In genomic region chr2:167852582-167852981, GRCm38 (mm10) we compare ENCODE assay signal across 14 mouse cellular contexts.
DNase-seq lines count a peak whose midpoint lies in the region; ATAC-seq and TF ChIP-seq lines count a peak whose summit lies in the region.
"Had no signal": no experiment of that assay in that cellular context is flagged by ENCODE, and none has a peak within 500 bp of the region (broad histone marks: within the 10 kb centered on the region; RNA-seq: fewer than 3 reads in every experiment).

No protein-coding gene starts in this region.

- no peak overlapping the region for H3K4me3 ChIP-seq in lung, embryonic 15.5 days
- H3K4me3 ChIP-seq in kidney, adult 2 months (ENCODE audit: insufficient read depth, low read depth, low read length) = no peak overlapping the region
- H3K4me3 ChIP-seq in stomach, embryonic 15.5 days (replicated peaks) = no peak overlapping the region
- no peak overlapping the region for H3K4me3 ChIP-seq in forebrain, embryonic 16.5 days (replicated peaks; ENCODE audit: low read length)
- H3K4me3 ChIP-seq: heart, embryonic 15.5 days; left cerebral cortex, adult 2 months; liver, embryonic 15.5 days; midbrain, embryonic 15.5 days had no signal

- WGBS in lung, embryonic 15.5 days = 68% methylated on average over 9 of the region's 9 CpGs
- 48% methylated on average over 9 of the region's 9 CpGs for WGBS in kidney, adult 2 months
- 59% methylated on average over 9 of the region's 9 CpGs for WGBS in stomach, embryonic 15.5 days
- WGBS in forebrain, embryonic 16.5 days = 83% methylated on average over 9 of the region's 9 CpGs

- H3K4me2 ChIP-seq in lung, embryonic 15.5 days = no peak overlapping the region
- H3K4me2 ChIP-seq in stomach, embryonic 15.5 days = no peak overlapping the region
- H3K4me2 ChIP-seq in forebrain, embryonic 16.5 days (ENCODE audit: low read length) = no peak overlapping the region
- H3K4me2 ChIP-seq: heart, embryonic 15.5 days; liver, embryonic 15.5 days; midbrain, embryonic 15.5 days had no signal

- peak; percentile 43 to 51 for DNase-seq in cerebellum, postnatal 14 days
- no peak for DNase-seq in cerebellum, adult 11-12 months
- DNase-seq in lung, postnatal 25 days (ENCODE audit: low spot score) = no peak
- peak; percentile 92 for DNase-seq in kidney, adult 2 months
- DNase-seq in T-cell, adult 2 months (ENCODE audit: low spot score) = no peak
- DNase-seq: cerebellum, adult 8-10 months had no signal

- no peaks in the 10 kb centered on the region for H3K9me3 ChIP-seq in lung, embryonic 15.5 days
- no peaks in the 10 kb centered on the region for H3K9me3 ChIP-seq in stomach, embryonic 15.5 days
- H3K9me3 ChIP-seq in forebrain, embryonic 16.5 days (ENCODE audit: control insufficient read depth, low read length) = no peaks in the 10 kb centered on the region
- H3K9me3 ChIP-seq: heart, embryonic 15.5 days; liver, embryonic 15.5 days; midbrain, embryonic 15.5 days had no signal

- H3K4me1 ChIP-seq in lung, embryonic 15.5 days = peaks cover 41% of the 10 kb centered on the region
- peaks cover 48% of the 10 kb centered on the region for H3K4me1 ChIP-seq in kidney, adult 2 months (ENCODE audit: control insufficient read depth, insufficient read depth, low read length)
- H3K4me1 ChIP-seq in stomach, embryonic 15.5 days = peaks cover 31% of the 10 kb centered on the region
- no peaks in the 10 kb centered on the region for H3K4me1 ChIP-seq in forebrain, embryonic 16.5 days (replicated peaks; ENCODE audit: control insufficient read depth, insufficient read depth, low read length)
- H3K4me1 ChIP-seq: midbrain, embryonic 15.5 days had no signal

- no peak for TF ChIP-seq POLR2A in kidney, adult 2 months (IDR thresholded peaks at IDR 0.05; ENCODE audit: low read depth, low read length)

- no peak overlapping the region for H3K9ac ChIP-seq in lung, embryonic 15.5 days
- no peak overlapping the region for H3K9ac ChIP-seq in stomach, embryonic 15.5 days
- no peak overlapping the region for H3K9ac ChIP-seq in forebrain, embryonic 16.5 days (replicated peaks; ENCODE audit: low read depth, low read length)
- H3K9ac ChIP-seq: heart, embryonic 15.5 days; liver, embryonic 15.5 days; midbrain, embryonic 15.5 days had no signal

- no peaks in the 10 kb centered on the region for H3K27me3 ChIP-seq in lung, embryonic 15.5 days
- no peaks in the 10 kb centered on the region for H3K27me3 ChIP-seq in kidney, adult 2 months (replicated peaks; ENCODE audit: control insufficient read depth, insufficient read depth, low read length)
- H3K27me3 ChIP-seq in stomach, embryonic 15.5 days (replicated peaks) = no peaks in the 10 kb centered on the region
- H3K27me3 ChIP-seq in forebrain, embryonic 16.5 days (replicated peaks; ENCODE audit: control insufficient read depth, insufficient read depth, low read length) = no peaks in the 10 kb centered on the region
- H3K27me3 ChIP-seq: heart, embryonic 15.5 days; liver, embryonic 15.5 days; midbrain, embryonic 15.5 days had no signal

- no peak for ATAC-seq in lung, embryonic 15.5 days (ENCODE audit: borderline replicate concordance, extremely low read depth, low FRiP score, low TSS enrichment)
- ATAC-seq in stomach, embryonic 15.5 days (ENCODE audit: insufficient read depth, low FRiP score, low read depth) = no peak
- no peak for ATAC-seq in forebrain, embryonic 16.5 days
- ATAC-seq: activated CD4-positive, CD25-positive, alpha-beta regulatory T cell, adult 4 months; midbrain, embryonic 15.5 days had no signal

- no peaks in the 10 kb centered on the region for H3K36me3 ChIP-seq in lung, embryonic 15.5 days
- no peaks in the 10 kb centered on the region for H3K36me3 ChIP-seq in kidney, adult 2 months (ENCODE audit: control insufficient read depth, insufficient read depth, low read length)
- no peaks in the 10 kb centered on the region for H3K36me3 ChIP-seq in stomach, embryonic 15.5 days
- H3K36me3 ChIP-seq in forebrain, embryonic 16.5 days (ENCODE audit: control insufficient read depth, insufficient read depth) = no peaks in the 10 kb centered on the region
- H3K36me3 ChIP-seq: heart, embryonic 15.5 days; liver, embryonic 15.5 days; midbrain, embryonic 15.5 days had no signal

- TF ChIP-seq CTCF in kidney, adult 2 months (conservative IDR thresholded peaks at IDR 0.05; ENCODE audit: insufficient read depth, insufficient read length, low read depth, low read length) = no peak

- peak overlapping the region; percentile 23; the same call in 1 of the 2 replicates for H3K27ac ChIP-seq in lung, embryonic 15.5 days
- peak overlapping the region; percentile 33 for H3K27ac ChIP-seq in kidney, adult 2 months (ENCODE audit: insufficient read depth, low read depth, low read length)
- H3K27ac ChIP-seq in stomach, embryonic 15.5 days = peak overlapping the region; percentile 21; the same call in 1 of the 2 replicates
- no peak overlapping the region for H3K27ac ChIP-seq in forebrain, embryonic 16.5 days (ENCODE audit: low read length)
- H3K27ac ChIP-seq: left cerebral cortex, adult 2 months; midbrain, embryonic 15.5 days had no signal

Comparison
In these comparisons a context has a peak if more than half of its experiments do, and no peak if none do; other contexts are left out.
1. DNase-seq: peak in cerebellum, postnatal 14 days (2 of 2) and kidney, adult 2 months (single experiment); none in cerebellum, adult 11-12 months (single experiment), lung, postnatal 25 days (single experiment) and T-cell, adult 2 months (single experiment).